In genomic region chr10:81366477-81367206, GRCm38 (mm10) we compare ENCODE assay signal across 13 mouse cellular contexts. TPM values are rescaled to one million over a fixed set of nuclear protein-coding genes. Genes with fewer than 3 reads are reported as not detected.
A peak's percentile ranks its signal among the peaks of the same experiment; 100 is the strongest.
DNase-seq lines count a peak whose midpoint lies in the region; ATAC-seq and TF ChIP-seq lines count a peak whose summit lies in the region.
"Had no signal": no experiment of that assay in that cellular context is flagged by ENCODE, and none has a peak within 500 bp of the region (broad histone marks: within the 10 kb centered on the region; RNA-seq: fewer than 3 reads in every experiment).

No protein-coding gene starts in this region.

- no peak overlapping the region for H3K9ac ChIP-seq in kidney, embryonic 15.5 days
- no peak overlapping the region for H3K9ac ChIP-seq in CH12.LX (ENCODE audit: insufficient read depth, low read depth)
- H3K9ac ChIP-seq in liver, embryonic 12.5 days = no peak overlapping the region
- H3K9ac ChIP-seq: forebrain, postnatal 0 days; neural tube, embryonic 12.5 days had no signal

- no peak for ATAC-seq in kidney, embryonic 15.5 days (replicated peaks; ENCODE audit: low FRiP score)
- no peak for ATAC-seq in liver, embryonic 12.5 days
- ATAC-seq: activated CD4-positive, CD25-positive, alpha-beta regulatory T cell, adult 4 months; forebrain, postnatal 0 days had no signal

- intact Hi-C loops in gastrocnemius, adult 2 months (cut with DNase I) = no loop called here

- H3K27ac ChIP-seq in kidney, embryonic 15.5 days = peak overlapping the region; percentile 29; the same call in 1 of the 2 replicates
- H3K27ac ChIP-seq in CH12.LX (ENCODE audit: insufficient read depth, low read depth) = peak overlapping the region; percentile 19; the same call in 1 of the 2 replicates
- H3K27ac ChIP-seq in bone marrow, adult 2 months (ENCODE audit: control insufficient read depth, insufficient read depth, low read depth, low read length, poor library complexity) = peak overlapping the region; percentile 45; the same call in 1 of the 2 replicates
- peak overlapping the region; percentile 94 for H3K27ac ChIP-seq in liver, embryonic 12.5 days
- no peak overlapping the region for H3K27ac ChIP-seq in gastrocnemius, adult 2 months
- H3K27ac ChIP-seq: neural tube, embryonic 12.5 days had no signal

- H3K4me3 ChIP-seq in kidney, embryonic 15.5 days (replicated peaks) = no peak overlapping the region
- H3K4me3 ChIP-seq in CH12.LX (replicated peaks in 1 of 3; ENCODE audit: low read depth in 2 of 3, low read length in 2 of 3, poor library complexity in 1 of 3) = no peak overlapping the region
- H3K4me3 ChIP-seq in bone marrow, adult 2 months (replicated peaks; ENCODE audit: control insufficient read depth, low read depth, low read length) = no peak overlapping the region
- H3K4me3 ChIP-seq in liver, embryonic 12.5 days = no peak overlapping the region
- no peak overlapping the region for H3K4me3 ChIP-seq in gastrocnemius, adult 2 months
- H3K4me3 ChIP-seq: neural tube, embryonic 12.5 days had no signal

- no peak for TF ChIP-seq CTCF in CH12.LX (conservative IDR thresholded peaks at IDR 0.05 in 1 of 2, IDR thresholded peaks at IDR 0.05 in 1 of 2; ENCODE audit: low read depth in 2 of 2, low read length in 2 of 2)
- TF ChIP-seq CTCF in bone marrow, adult 2 months (IDR thresholded peaks at IDR 0.05; ENCODE audit: control insufficient read depth, insufficient read depth, low read length) = no peak
- no peak for TF ChIP-seq CTCF in gastrocnemius, adult 2 months (IDR thresholded peaks at IDR 0.05)

- no peak for DNase-seq in kidney, postnatal 10 days
- peak; percentile 12 for DNase-seq in CH12.LX (ENCODE audit: extremely low read depth)
- no peak for DNase-seq in spleen, postnatal 4 days (ENCODE audit: low spot score in 2 of 2)
- no peak for DNase-seq in gastrocnemius, adult 2 months
- DNase-seq in spleen, adult 18-20 months = no peak
- DNase-seq: forebrain, postnatal 0 days; kidney, adult 11 months; lung, postnatal 14 days had no signal

- H3K27me3 ChIP-seq in kidney, embryonic 15.5 days = peaks cover 18% of the 10 kb centered on the region
- no peaks in the 10 kb centered on the region for H3K27me3 ChIP-seq in CH12.LX (replicated peaks)
- no peaks in the 10 kb centered on the region for H3K27me3 ChIP-seq in liver, embryonic 12.5 days (replicated peaks)

- WGBS in kidney, embryonic 15.5 days = 75% methylated on average over 6 of the region's 6 CpGs
- 60% methylated on average over 6 of the region's 6 CpGs for WGBS in bone marrow, adult 2 months
- WGBS in liver, embryonic 12.5 days (ENCODE audit: insufficient replicate concordance) = 68% methylated on average over 6 of the region's 6 CpGs

- dilution Hi-C loops in CH12.LX (cut with MboI; ENCODE audit: extremely low pct_ligation_motif_present, extremely low pct_unique_long_range_greater_than_20kb, low sequenced_read_pairs) = no loop called here

- H3K9me3 ChIP-seq in kidney, embryonic 15.5 days (replicated peaks) = no peaks in the 10 kb centered on the region
- H3K9me3 ChIP-seq in CH12.LX (replicated peaks; ENCODE audit: low read length) = no peaks in the 10 kb centered on the region
- H3K9me3 ChIP-seq in liver, embryonic 12.5 days (replicated peaks) = no peaks in the 10 kb centered on the region
- H3K9me3 ChIP-seq: neural tube, embryonic 12.5 days had no signal

- H3K36me3 ChIP-seq in kidney, embryonic 15.5 days = peaks cover 60% of the 10 kb centered on the region
- H3K36me3 ChIP-seq in CH12.LX (replicated peaks in 1 of 2; ENCODE audit: control insufficient read depth in 1 of 2, insufficient read depth in 1 of 2, low read length in 1 of 2) = peaks cover 93 to 100% of the 10 kb centered on the region in 2 experiments
- H3K36me3 ChIP-seq in liver, embryonic 12.5 days = peaks cover 85% of the 10 kb centered on the region

- no peaks in the 10 kb centered on the region for H3K79me2 ChIP-seq in CH12.LX (replicated peaks; ENCODE audit: control insufficient read depth, extremely low read depth, insufficient read depth, poor library complexity, severe bottlenecking)

- no peak; the same call in 1 of the 2 replicates for TF ChIP-seq POLR2A in CH12.LX (IDR thresholded peaks at IDR 0.05; ENCODE audit: low read depth, low read length)
- no peak for TF ChIP-seq POLR2A in bone marrow, adult 2 months (IDR thresholded peaks at IDR 0.05; ENCODE audit: borderline replicate concordance, control insufficient read depth, low read depth, low read length)

- TF ChIP-seq EP300 in CH12.LX (IDR thresholded peaks at IDR 0.05; ENCODE audit: low read length) = no peak

- no peak overlapping the region for H3K4me2 ChIP-seq in kidney, embryonic 15.5 days
- no peak overlapping the region for H3K4me2 ChIP-seq in CH12.LX (ENCODE audit: insufficient read depth, low read depth, poor library complexity, severe bottlenecking)
- H3K4me2 ChIP-seq in liver, embryonic 12.5 days = no peak overlapping the region

- peaks cover 45% of the 10 kb centered on the region for H3K4me1 ChIP-seq in kidney, embryonic 15.5 days
- peaks cover 34 to 54% of the 10 kb centered on the region in 2 experiments for H3K4me1 ChIP-seq in CH12.LX (ENCODE audit: control insufficient read depth in 1 of 2, insufficient read depth in 2 of 2)
- H3K4me1 ChIP-seq in bone marrow, adult 2 months (ENCODE audit: control insufficient read depth, insufficient read depth, low read length) = peaks cover 7% of the 10 kb centered on the region
- peaks cover 55% of the 10 kb centered on the region for H3K4me1 ChIP-seq in liver, embryonic 12.5 days

- no peak for TF ChIP-seq RAD21 in CH12.LX (IDR thresholded peaks at IDR 0.05; ENCODE audit: low read depth, low read length)

- in situ Hi-C loops in CH12.LX (cut with MboI; ENCODE audit: low pct_ligation_motif_present, low pct_unique_long_range_greater_than_20kb, low sequenced_read_pairs) = no loop called here

TF ChIP-seq in CH12.LX, 34 proteins besides CTCF, POLR2A, EP300 and RAD21:
- TF ChIP-seq MAX (IDR thresholded peaks at IDR 0.05; ENCODE audit: low read length) (no peak), POLR2AphosphoS2 (IDR thresholded peaks at IDR 0.05; ENCODE audit: low read depth, low read length) (0 out of 2 replicates have a peak, but pooled peaks have one; percentile 45)

RNA-seq across cellular contexts. Expression of gene 4930404N11Rik, which starts 1.0 kb away (rescaled TPM):
- 0.62 and 1.6 TPM in 2 replicates for polyA plus RNA-seq in kidney, embryonic 15.5 days (2015; fragmentation: Nextera tagmentation; extraction: Ambion mirVana)
- total RNA-seq in CH12.LX (2012; rRNA removed) (5.2 and 7.2 TPM in 2 replicates), CH12.LX (2014; rRNA removed) (0.23 TPM in 1 of 2 replicates, not detected in the other)
- polyA plus RNA-seq in CH12.LX (2012; ENCODE audit: insufficient read length, low read depth) = 2.2 and 2.7 TPM in 2 replicates
- polyA plus RNA-seq in bone marrow, adult 2 months (2011; ENCODE audit: insufficient read depth, insufficient read length, low replicate concordance, missing spikeins) = 4.5 and 12.3 TPM in 2 replicates
- polyA plus RNA-seq in liver, embryonic 12.5 days (2016; fragmentation: Nextera tagmentation; extraction: Ambion mirVana) = 1.4 TPM in 2 replicates
- total RNA-seq in gastrocnemius, adult 2 months (2021) = 1 to 10 TPM in 1 of 2 experiments, under 1 TPM in 1; 0.89 to 1.2 TPM
- total RNA-seq: forebrain, postnatal 0 days had no signal

RNA-seq across cellular contexts. Expression of gene Mfsd12, which starts 9.4 kb away (rescaled TPM):
- polyA plus RNA-seq in kidney, embryonic 15.5 days (2015; fragmentation: Nextera tagmentation; extraction: Ambion mirVana) = 10.3 and 11.5 TPM in 2 replicates
- total RNA-seq in CH12.LX (2012; rRNA removed) (9.5 and 12.9 TPM in 2 replicates), CH12.LX (2014; rRNA removed) (4.0 and 5.2 TPM in 2 replicates)
- polyA plus RNA-seq in CH12.LX (2012; ENCODE audit: insufficient read length, low read depth) = 7.4 and 8.7 TPM in 2 replicates
- 11.0 and 14.3 TPM in 2 replicates for polyA plus RNA-seq in bone marrow, adult 2 months (2011; ENCODE audit: insufficient read depth, insufficient read length, low replicate concordance, missing spikeins)
- polyA plus RNA-seq in liver, embryonic 12.5 days (2016; fragmentation: Nextera tagmentation; extraction: Ambion mirVana) = 20.8 and 21.0 TPM in 2 replicates
- 1 to 10 TPM; 2.2 to 3.3 TPM for total RNA-seq in gastrocnemius, adult 2 months (2021)

RNA-seq across cellular contexts. Expression of gene Fzr1, which starts 11.7 kb away (rescaled TPM):
- 105 and 114 TPM in 2 replicates for polyA plus RNA-seq in kidney, embryonic 15.5 days (2015; fragmentation: Nextera tagmentation; extraction: Ambion mirVana)
- total RNA-seq in CH12.LX (2012; rRNA removed) (38.8 and 44.5 TPM in 2 replicates), CH12.LX (2014; rRNA removed) (29.5 and 33.1 TPM in 2 replicates)
- 67.7 and 75.4 TPM in 2 replicates for polyA plus RNA-seq in CH12.LX (2012; ENCODE audit: insufficient read length, low read depth)
- 126 and 131 TPM in 2 replicates for polyA plus RNA-seq in bone marrow, adult 2 months (2011; ENCODE audit: insufficient read depth, insufficient read length, low replicate concordance, missing spikeins)
- polyA plus RNA-seq in liver, embryonic 12.5 days (2016; fragmentation: Nextera tagmentation; extraction: Ambion mirVana) = 93.8 and 100 TPM in 2 replicates
- total RNA-seq in gastrocnemius, adult 2 months (2021) = 10 to 100 TPM; 14.0 to 18.8 TPM

RNA-seq across cellular contexts. Expression of gene Hmg20b, which starts 16.4 kb away (rescaled TPM):
- polyA plus RNA-seq in kidney, embryonic 15.5 days (2015; fragmentation: Nextera tagmentation; extraction: Ambion mirVana) = 87.0 and 94.6 TPM in 2 replicates
- total RNA-seq in CH12.LX (2012; rRNA removed) = 17.0 and 18.7 TPM in 2 replicates
- 7.4 and 7.9 TPM in 2 replicates for total RNA-seq in CH12.LX (2014; rRNA removed)
- 37.3 and 39.6 TPM in 2 replicates for polyA plus RNA-seq in CH12.LX (2012; ENCODE audit: insufficient read length, low read depth)
- polyA plus RNA-seq in bone marrow, adult 2 months (2011; ENCODE audit: insufficient read depth, insufficient read length, low replicate concordance, missing spikeins) = 56.9 and 60.7 TPM in 2 replicates
- 39.9 and 47.1 TPM in 2 replicates for polyA plus RNA-seq in liver, embryonic 12.5 days (2016; fragmentation: Nextera tagmentation; extraction: Ambion mirVana)
- 10 to 100 TPM; 22.9 to 28.2 TPM for total RNA-seq in gastrocnemius, adult 2 months (2021)

RNA-seq across cellular contexts. Expression of gene Dohh, which starts 17.6 kb away (rescaled TPM):
- 79.7 and 82.2 TPM in 2 replicates for polyA plus RNA-seq in kidney, embryonic 15.5 days (2015; fragmentation: Nextera tagmentation; extraction: Ambion mirVana)
- total RNA-seq in CH12.LX (2012; rRNA removed) (131 and 143 TPM in 2 replicates), CH12.LX (2014; rRNA removed) (81.7 and 83.0 TPM in 2 replicates)
- 78.2 and 93.5 TPM in 2 replicates for polyA plus RNA-seq in CH12.LX (2012; ENCODE audit: insufficient read length, low read depth)
- polyA plus RNA-seq in bone marrow, adult 2 months (2011; ENCODE audit: insufficient read depth, insufficient read length, low replicate concordance, missing spikeins) = 14.6 and 23.0 TPM in 2 replicates
- 70.0 and 74.5 TPM in 2 replicates for polyA plus RNA-seq in liver, embryonic 12.5 days (2016; fragmentation: Nextera tagmentation; extraction: Ambion mirVana)
- total RNA-seq in gastrocnemius, adult 2 months (2021) = 10 to 100 TPM; 38.1 to 39.8 TPM
